Mouse (Mus musculus): ENCODE data around the gene Camsap2. TPM values are rescaled to one million over a fixed set of nuclear protein-coding genes. Genes with fewer than 3 reads are reported as not detected.

Gene Camsap2
- total and polyA plus RNA-seq, 2 experiments = 2.3 to 8.9 TPM

GRCm38 (mm10) chr1:136362567-136362966 lies 16.7 kb upstream of the Camsap2 start:
- H3K27me3 ChIP-seq (ENCODE audit: control insufficient read depth, insufficient read depth, low read length) = 0 out of 2 replicates have a peak, but pooled peaks cover 3% of the 10 kb centered on the region
- no peaks in the 10 kb centered on the region for H3K79me2 ChIP-seq (ENCODE audit: control insufficient read depth, insufficient read depth, low read length)
- H3K9ac ChIP-seq (ENCODE audit: low read depth, low read length) = no peak overlapping the region
- H3K27ac ChIP-seq (replicated peaks; ENCODE audit: insufficient read depth, low read depth, low read length) = no peak overlapping the region
- TF ChIP-seq CTCF (IDR thresholded peaks at IDR 0.05; ENCODE audit: low read depth, low read length) = no peak
- no peak for TF ChIP-seq POLR2A (IDR thresholded peaks at IDR 0.05; ENCODE audit: extremely low read depth, insufficient read depth, low read length)
- 86% methylated on average over 8 of the region's 8 CpGs for WGBS
- no peak overlapping the region for H3K4me3 ChIP-seq (ENCODE audit: insufficient read depth, low read depth, low read length)
- no peaks in the 10 kb centered on the region for H3K4me1 ChIP-seq (ENCODE audit: control insufficient read depth, insufficient read depth, low read length)
- no peak for DNase-seq (ENCODE audit: extremely low read depth, low read depth, low spot score)
- no peaks in the 10 kb centered on the region for H3K36me3 ChIP-seq (ENCODE audit: control insufficient read depth, insufficient read depth, low read length)

GRCm38 (mm10) chr1:136361373-136361772 lies 15.5 kb upstream of the Camsap2 start:
- Histone ChIP-seq H3K4me3 (ENCODE audit: insufficient read depth, low read depth, low read length) (no peak overlapping the region), H3K4me1 (ENCODE audit: control insufficient read depth, insufficient read depth, low read length) (no peaks in the 10 kb centered on the region), H3K27me3 (ENCODE audit: control insufficient read depth, insufficient read depth, low read length) (0 out of 2 replicates have a peak, but pooled peaks cover 3% of the 10 kb centered on the region), H3K27ac (replicated peaks; ENCODE audit: insufficient read depth, low read depth, low read length) (no peak overlapping the region), H3K36me3 (ENCODE audit: control insufficient read depth, insufficient read depth, low read length) (no peaks in the 10 kb centered on the region), H3K79me2 (ENCODE audit: control insufficient read depth, insufficient read depth, low read length) (no peaks in the 10 kb centered on the region), H3K9ac (ENCODE audit: low read depth, low read length) (no peak overlapping the region)
- DNase-seq (ENCODE audit: extremely low read depth, low read depth, low spot score) = no peak
- WGBS = 64% methylated on average over 2 of the region's 2 CpGs
- TF ChIP-seq POLR2A (IDR thresholded peaks at IDR 0.05; ENCODE audit: extremely low read depth, insufficient read depth, low read length) = no peak
- no peak for TF ChIP-seq CTCF (IDR thresholded peaks at IDR 0.05; ENCODE audit: low read depth, low read length)

- H3K4me1 ChIP-seq (ENCODE audit: control insufficient read depth, insufficient read depth, low read length) = no peaks in the 10 kb centered on the region
- TF ChIP-seq CTCF (IDR thresholded peaks at IDR 0.05; ENCODE audit: low read depth, low read length) (no peak), POLR2A (IDR thresholded peaks at IDR 0.05; ENCODE audit: extremely low read depth, insufficient read depth, low read length) (no peak)
- H3K9ac ChIP-seq (ENCODE audit: low read depth, low read length) = no peak overlapping the region
- H3K4me3 ChIP-seq (ENCODE audit: insufficient read depth, low read depth, low read length) = no peak overlapping the region
- H3K79me2 ChIP-seq (ENCODE audit: control insufficient read depth, insufficient read depth, low read length) = no peaks in the 10 kb centered on the region
- 0 out of 2 replicates have a peak, but pooled peaks cover 3% of the 10 kb centered on the region for H3K27me3 ChIP-seq (ENCODE audit: control insufficient read depth, insufficient read depth, low read length)
- H3K36me3 ChIP-seq (ENCODE audit: control insufficient read depth, insufficient read depth, low read length) = no peaks in the 10 kb centered on the region
- no peak overlapping the region for H3K27ac ChIP-seq (replicated peaks; ENCODE audit: insufficient read depth, low read depth, low read length)
- WGBS = 84% methylated on average over 6 of the region's 6 CpGs
- DNase-seq (ENCODE audit: extremely low read depth, low read depth, low spot score) = no peak
These were observed 15.0 kb upstream of the Camsap2 start for GRCm38 (mm10) chr1:136360909-136361308.

GRCm38 (mm10) chr1:136358841-136359360 lies 13.0 kb upstream of the Camsap2 start:
- 65% methylated on average over 7 of the region's 7 CpGs for WGBS
- no peak for DNase-seq (ENCODE audit: extremely low read depth, low read depth, low spot score)
- Histone ChIP-seq H3K36me3 (ENCODE audit: control insufficient read depth, insufficient read depth, low read length) (no peaks in the 10 kb centered on the region), H3K27ac (replicated peaks; ENCODE audit: insufficient read depth, low read depth, low read length) (no peak overlapping the region), H3K79me2 (ENCODE audit: control insufficient read depth, insufficient read depth, low read length) (no peaks in the 10 kb centered on the region), H3K4me3 (ENCODE audit: insufficient read depth, low read depth, low read length) (no peak overlapping the region), H3K27me3 (ENCODE audit: control insufficient read depth, insufficient read depth, low read length) (0 out of 2 replicates have a peak, but pooled peaks cover 3% of the 10 kb centered on the region), H3K4me1 (ENCODE audit: control insufficient read depth, insufficient read depth, low read length) (no peaks in the 10 kb centered on the region), H3K9ac (ENCODE audit: low read depth, low read length) (no peak overlapping the region)
- TF ChIP-seq CTCF (IDR thresholded peaks at IDR 0.05; ENCODE audit: low read depth, low read length) (no peak), POLR2A (IDR thresholded peaks at IDR 0.05; ENCODE audit: extremely low read depth, insufficient read depth, low read length) (no peak)

- no peaks in the 10 kb centered on the region for H3K36me3 ChIP-seq (ENCODE audit: control insufficient read depth, insufficient read depth, low read length)
- H3K4me3 ChIP-seq (ENCODE audit: insufficient read depth, low read depth, low read length) = no peak overlapping the region
- no peaks in the 10 kb centered on the region for H3K27me3 ChIP-seq (ENCODE audit: control insufficient read depth, insufficient read depth, low read length)
- no peak for TF ChIP-seq POLR2A (IDR thresholded peaks at IDR 0.05; ENCODE audit: extremely low read depth, insufficient read depth, low read length)
- no peak for TF ChIP-seq CTCF (IDR thresholded peaks at IDR 0.05; ENCODE audit: low read depth, low read length)
- 89% methylated on average over 4 of the region's 4 CpGs for WGBS
- no peaks in the 10 kb centered on the region for H3K79me2 ChIP-seq (ENCODE audit: control insufficient read depth, insufficient read depth, low read length)
- no peak overlapping the region for H3K27ac ChIP-seq (replicated peaks; ENCODE audit: insufficient read depth, low read depth, low read length)
- no peak overlapping the region for H3K9ac ChIP-seq (ENCODE audit: low read depth, low read length)
- DNase-seq (ENCODE audit: extremely low read depth, low read depth, low spot score) = no peak
- H3K4me1 ChIP-seq (ENCODE audit: control insufficient read depth, insufficient read depth, low read length) = no peaks in the 10 kb centered on the region
These were observed 9.7 kb upstream of the Camsap2 start for GRCm38 (mm10) chr1:136355651-136356050.

GRCm38 (mm10) chr1:136350699-136351200 lies 4.8 kb upstream of the Camsap2 start:
- no peaks in the 10 kb centered on the region for H3K36me3 ChIP-seq (ENCODE audit: control insufficient read depth, insufficient read depth, low read length)
- H3K9ac ChIP-seq (ENCODE audit: low read depth, low read length) = no peak overlapping the region
- WGBS = 47% methylated on average over 3 of the region's 3 CpGs
- no peak overlapping the region for H3K4me3 ChIP-seq (ENCODE audit: insufficient read depth, low read depth, low read length)
- no peaks in the 10 kb centered on the region for H3K79me2 ChIP-seq (ENCODE audit: control insufficient read depth, insufficient read depth, low read length)
- H3K27me3 ChIP-seq (ENCODE audit: control insufficient read depth, insufficient read depth, low read length) = no peaks in the 10 kb centered on the region
- no peak for TF ChIP-seq POLR2A (IDR thresholded peaks at IDR 0.05; ENCODE audit: extremely low read depth, insufficient read depth, low read length)
- TF ChIP-seq CTCF (IDR thresholded peaks at IDR 0.05; ENCODE audit: low read depth, low read length) = no peak
- peaks cover 2% of the 10 kb centered on the region; the same call in 1 of the 2 replicates for H3K4me1 ChIP-seq (ENCODE audit: control insufficient read depth, insufficient read depth, low read length)
- H3K27ac ChIP-seq (replicated peaks; ENCODE audit: insufficient read depth, low read depth, low read length) = no peak overlapping the region
- no peak for DNase-seq (ENCODE audit: extremely low read depth, low read depth, low spot score)

Data from liver, adult 2 months (tissue).